Mouse (Mus musculus): Measurements from ENCODE around the gene Slc25a33. TPM values are rescaled to one million over a fixed set of nuclear protein-coding genes. Genes with fewer than 3 reads are reported as not detected.
"Not testable (repeated sequence)": the region's sequence is repeated elsewhere in the genome, so short reads cannot be mapped to it uniquely, and the experiment has no call there.

Gene Slc25a33
- polyA plus RNA-seq, 1 experiment from 2014 or later: 12.1 TPM

DNA sequence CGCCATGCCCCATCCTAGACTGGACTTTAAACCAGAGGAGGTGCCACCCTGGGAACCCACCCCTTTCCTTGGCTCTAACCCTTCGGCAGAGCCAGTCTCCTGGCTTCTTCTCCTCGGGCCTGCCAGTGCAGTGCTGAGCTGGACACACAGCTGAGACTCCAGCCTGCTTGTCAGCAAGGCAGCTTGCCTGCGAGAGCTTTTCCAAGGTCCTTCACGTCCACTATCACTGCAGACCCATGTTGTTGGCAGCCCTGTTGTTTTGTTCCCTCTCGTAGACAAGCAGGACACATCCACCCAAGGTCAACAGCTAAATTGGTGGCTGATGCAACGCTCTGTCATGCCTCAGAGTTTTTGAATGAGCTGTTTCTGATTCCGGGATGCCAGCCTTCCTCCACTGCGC is 3.0 kb upstream of the Slc25a33 start:
- H3K9ac ChIP-seq: no peak overlapping the region
- no peak overlapping the region for H3K27ac ChIP-seq
- peaks cover 65% of the 10 kb centered on the region for H3K27me3 ChIP-seq
- H3K36me3 ChIP-seq (replicated peaks): no peaks in the 10 kb centered on the region
- WGBS: 83% methylated on average over 9 of the region's 9 CpGs
- peaks cover 18% of the 10 kb centered on the region for H3K4me1 ChIP-seq
- ATAC-seq (ENCODE audit: low FRiP score): no peak
- no peaks in the 10 kb centered on the region for H3K9me3 ChIP-seq
- H3K4me2 ChIP-seq: no peak overlapping the region
- H3K4me3 ChIP-seq (replicated peaks): no peak overlapping the region

GRCm38 (mm10) chr4:149775760-149776362 is 1.8 kb upstream of the Slc25a33 start:
- Histone ChIP-seq H3K27ac (no peak overlapping the region), H3K27me3 (peaks cover 68% of the 10 kb centered on the region), H3K9me3 (no peaks in the 10 kb centered on the region), H3K4me1 (peaks cover 18% of the 10 kb centered on the region), H3K4me3 (replicated peaks) (no peak overlapping the region), H3K9ac (no peak overlapping the region), H3K36me3 (replicated peaks) (no peaks in the 10 kb centered on the region), H3K4me2 (no peak overlapping the region)
- no peak for ATAC-seq (ENCODE audit: low FRiP score)
- WGBS: 42% methylated on average over 8 of the region's 8 CpGs

DNA sequence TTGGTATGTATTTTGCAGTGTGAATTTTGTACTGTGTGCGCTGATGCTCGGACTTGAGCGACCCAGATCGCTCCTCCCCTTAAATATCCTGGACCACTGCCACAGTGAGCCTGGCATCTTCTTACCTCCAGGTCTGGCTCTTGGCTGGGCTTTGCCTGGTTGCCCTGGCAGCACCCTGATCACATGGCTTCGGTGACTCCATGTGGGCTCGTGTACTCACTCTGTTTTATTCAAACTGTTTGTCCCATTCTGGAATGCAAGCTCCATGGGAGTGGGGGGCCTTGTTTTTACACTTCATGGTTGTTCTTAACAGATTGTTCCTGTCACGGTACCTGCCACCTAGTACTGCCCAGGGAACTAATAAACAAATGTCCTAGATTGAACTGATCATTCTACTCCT is 1.3 kb upstream of the Slc25a33 start:
- H3K4me1 ChIP-seq: peaks cover 18% of the 10 kb centered on the region
- ATAC-seq (ENCODE audit: low FRiP score): no peak
- no peaks in the 10 kb centered on the region for H3K36me3 ChIP-seq (replicated peaks)
- no peak overlapping the region for H3K27ac ChIP-seq
- 79% methylated on average over 7 of the region's 7 CpGs for WGBS
- H3K4me2 ChIP-seq: no peak overlapping the region
- no peak overlapping the region for H3K4me3 ChIP-seq (replicated peaks)
- peaks cover 68% of the 10 kb centered on the region for H3K27me3 ChIP-seq
- no peaks in the 10 kb centered on the region for H3K9me3 ChIP-seq
- no peak overlapping the region for H3K9ac ChIP-seq

DNA sequence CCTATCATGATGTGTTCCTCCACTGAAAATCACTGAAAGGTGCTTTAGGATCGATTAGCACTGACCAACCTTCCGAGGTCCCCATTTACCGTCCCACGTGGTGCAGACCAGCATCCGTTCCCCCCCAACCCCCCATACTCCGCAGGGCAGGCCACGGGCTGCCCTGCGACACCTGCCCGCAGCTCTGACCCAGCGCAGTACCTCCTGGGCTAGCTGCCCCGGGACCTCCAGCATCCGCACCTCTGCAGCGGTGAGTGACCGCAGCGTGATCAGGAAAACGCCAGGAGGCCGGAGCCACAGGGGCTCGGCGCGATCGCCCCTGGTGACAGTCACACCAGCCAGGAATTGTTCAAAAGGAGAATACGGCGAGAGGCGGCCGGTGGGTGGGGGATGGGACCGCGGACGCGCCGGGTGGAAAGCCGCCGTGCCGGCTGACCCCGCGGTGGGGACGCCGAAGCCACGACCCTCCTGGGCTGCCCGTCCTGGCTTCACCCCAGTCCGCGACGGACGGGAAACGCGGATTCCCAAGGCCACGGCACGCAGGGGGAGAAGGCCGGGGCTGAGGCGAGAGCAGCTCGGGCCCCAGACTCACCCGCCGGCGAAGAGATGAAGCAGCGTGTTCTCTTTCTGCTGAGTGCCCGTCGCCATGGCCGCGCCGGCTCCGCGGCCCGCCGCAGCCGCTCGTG is 526 bp downstream of the Slc25a33 start:
- under 1% methylated on average over 65 of the region's 65 CpGs for WGBS
- Histone ChIP-seq H3K9me3 (no peaks in the 10 kb centered on the region), H3K36me3 (replicated peaks) (no peaks in the 10 kb centered on the region), H3K27me3 (peaks cover 65% of the 10 kb centered on the region), H3K4me3 (replicated peaks) (peak overlapping the region; percentile 65), H3K4me2 (peak overlapping the region; percentile 89), H3K4me1 (peaks cover 18% of the 10 kb centered on the region), H3K27ac (peak overlapping the region; percentile 78), H3K9ac (peak overlapping the region; percentile 72)
- ATAC-seq (ENCODE audit: low FRiP score): peak; percentile 79

DNA sequence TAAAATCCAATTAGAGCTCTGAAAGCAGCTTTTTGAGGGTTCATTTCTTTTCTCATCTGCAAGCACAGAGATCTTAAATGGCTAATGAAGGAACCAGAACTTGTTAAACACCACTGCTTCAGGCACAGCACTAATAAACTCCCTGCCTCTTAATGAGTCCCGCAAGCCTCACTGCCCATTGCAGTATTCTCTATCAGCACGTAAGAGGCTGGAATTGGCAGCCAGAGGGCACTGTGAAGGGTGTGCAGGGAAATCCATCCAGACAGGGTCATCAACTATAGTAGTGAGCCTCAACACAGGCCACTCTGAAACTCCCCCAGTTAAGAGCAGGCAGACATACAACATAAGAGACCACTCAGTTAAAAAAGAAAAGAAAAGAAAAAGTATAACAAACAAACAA is 1.7 kb downstream of the Slc25a33 start:
- WGBS: 7% methylated on average over 2 of the region's 2 CpGs

GRCm38 (mm10) chr4:149765201-149765600 is 8.9 kb downstream of the Slc25a33 start:
- Histone ChIP-seq H3K4me1 (no peaks in the 10 kb centered on the region), H3K27me3 (peaks cover 36% of the 10 kb centered on the region), H3K9me3 (no peaks in the 10 kb centered on the region), H3K4me3 (replicated peaks) (no peak overlapping the region), H3K9ac (no peak overlapping the region), H3K4me2 (no peak overlapping the region), H3K27ac (no peak overlapping the region), H3K36me3 (replicated peaks) (0 out of 2 replicates have a peak, but pooled peaks cover 4% of the 10 kb centered on the region)
- 89% methylated on average over 5 of the region's 5 CpGs for WGBS
- ATAC-seq (ENCODE audit: low FRiP score): no peak

More for the DNA sequence above, 1.7 kb downstream of the Slc25a33 start:
- H3K27ac ChIP-seq: no peak overlapping the region
- H3K27me3 ChIP-seq: peaks cover 60% of the 10 kb centered on the region
- no peak overlapping the region for H3K9ac ChIP-seq
- no peaks in the 10 kb centered on the region for H3K36me3 ChIP-seq (replicated peaks)
- H3K4me1 ChIP-seq: peaks cover 18% of the 10 kb centered on the region
- H3K9me3 ChIP-seq: no peaks in the 10 kb centered on the region
- peak overlapping the region; percentile 89; the same call in 1 of the 2 replicates for H3K4me2 ChIP-seq
- ATAC-seq (ENCODE audit: low FRiP score): no peak; the same call in 1 of the 2 replicates
- no peak overlapping the region for H3K4me3 ChIP-seq (replicated peaks)

- no peak for ATAC-seq (ENCODE audit: low FRiP score)
- H3K4me1 ChIP-seq: no peaks in the 10 kb centered on the region
- H3K27ac ChIP-seq: no peak overlapping the region
- 82% methylated on average over 2 of the region's 2 CpGs for WGBS
- no peak overlapping the region for H3K9ac ChIP-seq
- peaks cover 21% of the 10 kb centered on the region for H3K27me3 ChIP-seq
- no peaks in the 10 kb centered on the region for H3K9me3 ChIP-seq
- H3K36me3 ChIP-seq (replicated peaks): 0 out of 2 replicates have a peak, but pooled peaks cover 4% of the 10 kb centered on the region
- H3K4me2 ChIP-seq: no peak overlapping the region
- H3K4me3 ChIP-seq (replicated peaks): no peak overlapping the region
Measured at GRCm38 (mm10) chr4:149763335-149763734, 10.7 kb downstream of the Slc25a33 start.

DNA sequence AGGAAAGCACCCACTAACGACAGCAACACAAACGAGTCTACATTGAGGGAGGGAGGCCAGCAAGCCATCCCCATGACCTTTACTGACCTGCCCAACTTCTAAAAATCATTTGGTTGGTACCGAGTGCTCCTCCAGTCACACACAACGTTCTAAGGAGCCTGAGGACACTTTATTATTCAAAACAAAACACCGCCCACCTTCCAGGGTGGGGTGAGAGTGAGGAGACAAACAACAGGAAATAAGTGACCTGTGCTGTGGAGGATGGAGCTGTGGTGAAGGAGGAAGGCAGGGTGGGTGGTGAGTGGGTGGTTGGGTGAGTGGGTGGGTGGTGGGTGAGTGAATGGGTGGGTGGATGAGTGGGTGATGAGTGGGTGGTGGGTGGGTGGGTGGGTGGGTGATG is 14.6 kb downstream of the Slc25a33 start:
- WGBS: 61% methylated on average over 5 of the region's 5 CpGs
- H3K27ac ChIP-seq: no peak overlapping the region
- 0 out of 2 replicates have a peak, but pooled peaks cover 4% of the 10 kb centered on the region for H3K36me3 ChIP-seq (replicated peaks)
- no peak overlapping the region for H3K4me2 ChIP-seq
- H3K9ac ChIP-seq: no peak overlapping the region
- no peak overlapping the region for H3K4me3 ChIP-seq (replicated peaks)
- H3K9me3 ChIP-seq: no peaks in the 10 kb centered on the region
- 0 out of 2 replicates have a peak, but pooled peaks cover 7% of the 10 kb centered on the region for H3K27me3 ChIP-seq
- ATAC-seq (ENCODE audit: low FRiP score): no peak
- no peaks in the 10 kb centered on the region for H3K4me1 ChIP-seq

GRCm38 (mm10) chr4:149758423-149758822 is 15.7 kb downstream of the Slc25a33 start:
- H3K36me3 ChIP-seq (replicated peaks): 0 out of 2 replicates have a peak, but pooled peaks cover 4% of the 10 kb centered on the region
- H3K4me3 ChIP-seq (replicated peaks): no peak overlapping the region
- WGBS: 89% methylated on average over 6 of the region's 6 CpGs
- no peak overlapping the region for H3K27ac ChIP-seq
- no peaks in the 10 kb centered on the region for H3K4me1 ChIP-seq
- no peak overlapping the region for H3K4me2 ChIP-seq
- no peak for ATAC-seq (ENCODE audit: low FRiP score)
- H3K27me3 ChIP-seq: 0 out of 2 replicates have a peak, but pooled peaks cover 10% of the 10 kb centered on the region
- H3K9ac ChIP-seq: no peak overlapping the region
- no peaks in the 10 kb centered on the region for H3K9me3 ChIP-seq

GRCm38 (mm10) chr4:149756546-149756945 is 17.5 kb downstream of the Slc25a33 start:
- WGBS: 93% methylated on average over 7 of the region's 7 CpGs
- ATAC-seq (ENCODE audit: low FRiP score); H3K36me3 ChIP-seq (replicated peaks); H3K9me3 ChIP-seq; H3K27me3 ChIP-seq; H3K4me3 ChIP-seq (replicated peaks); H3K9ac ChIP-seq; H3K27ac ChIP-seq; H3K4me2 ChIP-seq: not testable (repeated sequence)
- H3K4me1 ChIP-seq: peaks cover 14% of the 10 kb centered on the region

GRCm38 (mm10) chr4:149752836-149753235 is 21.2 kb downstream of the Slc25a33 start:
- WGBS: 71% methylated on average over 3 of the region's 3 CpGs
- Histone ChIP-seq H3K36me3 (replicated peaks) (0 out of 2 replicates have a peak, but pooled peaks cover 7% of the 10 kb centered on the region), H3K4me2 (no peak overlapping the region), H3K9me3 (no peaks in the 10 kb centered on the region), H3K9ac (no peak overlapping the region), H3K4me1 (peaks cover 26% of the 10 kb centered on the region), H3K4me3 (replicated peaks) (no peak overlapping the region), H3K27ac (no peak overlapping the region), H3K27me3 (peaks cover 3% of the 10 kb centered on the region)
- ATAC-seq (ENCODE audit: low FRiP score): no peak

DNA sequence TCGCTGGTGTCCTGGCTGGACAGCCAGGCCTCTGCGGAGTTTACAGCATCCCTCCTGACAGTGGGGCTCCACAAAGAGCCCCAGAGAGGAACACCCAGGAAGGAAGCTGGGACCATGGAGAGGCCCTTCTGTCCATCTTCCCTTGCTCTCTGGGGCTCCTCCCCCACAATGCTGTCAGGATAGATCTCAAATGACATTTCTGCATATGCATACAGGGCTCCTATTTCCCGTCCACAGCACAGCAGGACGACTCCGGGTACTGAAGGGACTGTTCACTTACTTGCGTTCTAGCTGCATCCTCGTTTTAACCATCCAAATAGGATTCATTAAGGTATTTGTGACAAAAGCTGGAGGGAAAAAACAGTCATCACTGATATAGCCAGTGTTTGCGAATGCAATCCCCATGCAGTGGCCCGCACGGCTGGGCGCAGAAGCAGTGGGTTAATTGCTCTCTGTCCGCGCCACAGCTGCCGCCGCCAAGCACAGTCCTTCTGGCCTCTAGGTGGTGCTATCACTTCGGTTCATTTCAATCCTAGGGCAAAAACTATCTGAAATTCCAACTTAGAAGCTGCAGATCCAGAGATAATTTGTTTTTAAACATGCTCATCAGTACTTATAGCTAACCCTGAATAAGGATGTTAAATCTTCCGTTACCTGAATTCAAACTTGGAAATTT is 21.8 kb downstream of the Slc25a33 start:
- no peak overlapping the region for H3K4me3 ChIP-seq (replicated peaks)
- 0 out of 2 replicates have a peak, but pooled peaks cover 7% of the 10 kb centered on the region for H3K36me3 ChIP-seq (replicated peaks)
- peaks cover 3% of the 10 kb centered on the region for H3K27me3 ChIP-seq
- no peaks in the 10 kb centered on the region for H3K9me3 ChIP-seq
- H3K4me1 ChIP-seq: peaks cover 26% of the 10 kb centered on the region
- no peak overlapping the region for H3K9ac ChIP-seq
- H3K4me2 ChIP-seq: no peak overlapping the region
- H3K27ac ChIP-seq: no peak overlapping the region
- peak; percentile 75 for ATAC-seq (ENCODE audit: low FRiP score)
- 21% methylated on average over 17 of the region's 17 CpGs for WGBS

Measured in forebrain, embryonic 12.5 days (tissue).